Mouse (Mus musculus) liver, postnatal 0 days (tissue): Measurements from ENCODE around the gene Coq6. TPM values are rescaled to one million over a fixed set of nuclear protein-coding genes. Genes with fewer than 3 reads are reported as not detected.

Experiments
- ATAC-seq: fragments of 200-750 bp; cut with Nextera tagmentation; 2 replicates; pipeline ENCODE4 v1.8.0; 2017; ENCODE audit warnings: mild to moderate bottlenecking, moderate library complexity
- DNase-seq: peaks from one replicate; pipeline ENCODE4 v3.0.0-alpha.2; 2016
- H3K27ac ChIP-seq: fragments of 300-500 bp; sonication (generic); 2 replicates; pipeline ENCODE4 v1.5.1; 2014; ENCODE audit warnings: antibody characterized with exemption, moderate library complexity, mild to moderate bottlenecking, low read depth
- H3K27me3 ChIP-seq: fragments of 300-500 bp; sonication (generic); 2 replicates; pipeline ENCODE4 v1.6.1; 2014; ENCODE audit warnings: low read length, control low read depth, mixed read lengths; ENCODE audit not compliant: insufficient read depth
- H3K36me3 ChIP-seq: fragments of 300-500 bp; sonication (generic); replicated peaks from 2 replicates; pipeline ENCODE4 v1.6.1; 2014; ENCODE audit warnings: mild to moderate bottlenecking, control low read depth, low read length, moderate library complexity, mixed read lengths; ENCODE audit not compliant: insufficient read depth
- H3K4me1 ChIP-seq: fragments of 300-500 bp; sonication (generic); 2 replicates; pipeline ENCODE4 v1.6.1; 2014; ENCODE audit warnings: antibody characterized with exemption, mild to moderate bottlenecking, control low read depth; ENCODE audit not compliant: insufficient read depth
- H3K4me2 ChIP-seq: fragments of 300-500 bp; sonication (generic); 2 replicates; pipeline ENCODE4 v1.6.1; 2014; ENCODE audit warnings: low read depth, mild to moderate bottlenecking, low read length, moderate library complexity, mixed read lengths
- H3K4me3 ChIP-seq: fragments of 300-500 bp; sonication (generic); 2 replicates; pipeline ENCODE4 v1.5.1; 2014; ENCODE audit warnings: low read depth, low read length
- H3K9ac ChIP-seq: fragments of 300-500 bp; sonication (generic); replicated peaks from 2 replicates; pipeline ENCODE4 v1.6.1; 2014; ENCODE audit warnings: mild to moderate bottlenecking, moderate library complexity
- H3K9me3 ChIP-seq: fragments of 300-500 bp; sonication (generic); 2 replicates; pipeline ENCODE4 v1.6.1; 2016; ENCODE audit warnings: mild to moderate bottlenecking, control low read depth, low read length, mixed read lengths
- CTCF ChIP-seq: sonication (generic); IDR thresholded peaks from 2 replicates; pipeline ENCODE4 v1.5.1; 2016; ENCODE audit warnings: antibody characterized with exemption, low read depth
- EP300 ChIP-seq: IDR thresholded peaks from 2 replicates; pipeline ENCODE4 v1.6.1; 2016; ENCODE audit warnings: antibody characterized with exemption, low read depth, mild to moderate bottlenecking
- WGBS: fragments of 180-500 bp; shearing (Covaris S2); extraction: QIAGEN DNeasy Blood & Tissue Kit; methylation state at CpG from one replicate; pipeline ENCODE4 v1.1.7; 2014; ENCODE audit not compliant: insufficient replicate concordance; 5-methylcytosine and 5-hydroxymethylcytosine counted together
- polyA plus RNA-seq: library from polyadenylated mRNA; unstranded; fragments of >200 nt; fragmentation: Nextera tagmentation; extraction: Ambion mirVana; gene quantifications from 2 replicates; pipeline ENCODE4 v1.2.1, GENCODE M21; 2015

Gene Coq6
- polyA plus RNA-seq, 1 experiment from 2014 or later, result 18.7 TPM

DNA sequence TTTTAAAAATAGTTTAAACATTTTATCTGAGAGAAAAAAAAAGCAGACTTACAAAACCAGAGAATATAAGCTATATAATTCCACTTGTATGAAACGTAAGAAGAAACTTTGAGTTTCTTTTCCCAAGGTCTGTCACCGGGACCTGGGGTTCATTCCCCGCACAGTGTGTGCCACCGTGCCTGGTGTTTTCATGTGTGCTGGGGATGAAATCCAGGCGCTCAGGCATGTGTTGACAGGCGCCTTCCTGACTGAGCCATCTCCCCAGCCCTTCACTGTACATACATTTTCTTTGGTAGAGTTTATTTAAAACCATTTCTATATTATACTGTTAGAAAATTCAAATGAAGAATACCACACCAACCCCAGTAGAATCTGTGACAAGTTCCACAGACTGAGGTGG, 28.9 kb downstream of the Coq6 start:
- TF ChIP-seq CTCF (no peak), EP300 (no peak)
- ATAC-seq, result no peak
- DNase-seq, result no peak
- Histone ChIP-seq H3K9me3 (no peaks in the 10 kb centered on the region), H3K4me1 (peaks cover 23% of the 10 kb centered on the region), H3K27me3 (no peaks in the 10 kb centered on the region), H3K9ac (no peak overlapping the region), H3K27ac (no peak overlapping the region), H3K4me2 (no peak overlapping the region), H3K4me3 (no peak overlapping the region), H3K36me3 (peaks cover 6% of the 10 kb centered on the region)
- 79% methylated on average over 6 of the region's 6 CpGs for WGBS

DNA sequence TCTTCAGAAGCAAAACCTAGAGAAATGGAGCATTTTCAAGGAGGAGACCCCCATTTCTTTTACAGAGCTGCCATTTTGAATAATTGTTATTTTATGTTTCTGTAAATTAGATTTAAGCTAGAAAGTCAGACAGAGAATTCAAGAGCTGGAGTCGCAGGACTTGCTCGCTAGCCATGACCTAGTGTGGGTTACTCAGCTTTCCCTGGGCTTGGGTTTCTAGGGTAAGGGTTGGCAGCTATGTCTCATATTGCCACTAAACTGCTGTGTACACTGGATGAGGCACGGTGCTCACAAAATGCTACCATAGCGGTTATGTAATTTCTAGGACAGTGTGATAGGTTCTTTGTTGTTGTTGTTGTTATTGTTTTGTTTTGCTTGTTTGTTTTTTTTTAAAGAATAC, 31.2 kb downstream of the Coq6 start:
- WGBS, result 93% methylated on average over 4 of the region's 4 CpGs
- no peaks in the 10 kb centered on the region for H3K27me3 ChIP-seq
- no peak overlapping the region for H3K4me2 ChIP-seq
- no peak overlapping the region for H3K27ac ChIP-seq
- no peak overlapping the region for H3K9ac ChIP-seq
- H3K9me3 ChIP-seq, result no peaks in the 10 kb centered on the region
- H3K36me3 ChIP-seq, result peaks cover 10% of the 10 kb centered on the region; the same call in 1 of the 2 replicates
- H3K4me1 ChIP-seq, result peaks cover 19% of the 10 kb centered on the region
- TF ChIP-seq CTCF (no peak), EP300 (no peak)
- DNase-seq (no peak), ATAC-seq (no peak)
- no peak overlapping the region for H3K4me3 ChIP-seq

DNA sequence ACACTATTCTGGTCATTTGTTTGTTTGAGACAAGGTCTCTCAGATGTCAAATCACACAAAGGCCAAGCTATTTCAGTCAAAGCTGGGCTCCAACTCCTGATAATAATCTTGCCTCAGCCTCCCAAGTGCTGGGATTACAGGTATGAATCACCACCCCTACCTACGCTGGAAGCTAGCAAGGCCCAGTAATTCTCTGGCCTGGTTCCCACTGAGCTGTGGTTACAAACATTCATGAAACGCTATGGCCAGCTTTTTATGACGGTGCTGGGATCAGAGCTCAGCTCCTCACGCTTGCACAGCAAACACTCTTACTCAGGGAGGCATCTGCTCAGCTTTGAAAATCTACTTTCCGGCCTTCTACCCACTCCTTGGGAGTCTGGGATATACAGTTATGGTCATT, 32.4 kb downstream of the Coq6 start:
- H3K9ac ChIP-seq, result no peak overlapping the region
- TF ChIP-seq EP300 (no peak), CTCF (no peak)
- peaks cover 10% of the 10 kb centered on the region for H3K4me1 ChIP-seq
- H3K36me3 ChIP-seq, result peaks cover 10% of the 10 kb centered on the region; the same call in 1 of the 2 replicates
- H3K9me3 ChIP-seq, result no peaks in the 10 kb centered on the region
- no peak overlapping the region for H3K27ac ChIP-seq
- no peak overlapping the region for H3K4me2 ChIP-seq
- H3K27me3 ChIP-seq, result no peaks in the 10 kb centered on the region
- 82% methylated on average over 5 of the region's 5 CpGs for WGBS
- DNase-seq (no peak), ATAC-seq (no peak)
- no peak overlapping the region for H3K4me3 ChIP-seq

DNA sequence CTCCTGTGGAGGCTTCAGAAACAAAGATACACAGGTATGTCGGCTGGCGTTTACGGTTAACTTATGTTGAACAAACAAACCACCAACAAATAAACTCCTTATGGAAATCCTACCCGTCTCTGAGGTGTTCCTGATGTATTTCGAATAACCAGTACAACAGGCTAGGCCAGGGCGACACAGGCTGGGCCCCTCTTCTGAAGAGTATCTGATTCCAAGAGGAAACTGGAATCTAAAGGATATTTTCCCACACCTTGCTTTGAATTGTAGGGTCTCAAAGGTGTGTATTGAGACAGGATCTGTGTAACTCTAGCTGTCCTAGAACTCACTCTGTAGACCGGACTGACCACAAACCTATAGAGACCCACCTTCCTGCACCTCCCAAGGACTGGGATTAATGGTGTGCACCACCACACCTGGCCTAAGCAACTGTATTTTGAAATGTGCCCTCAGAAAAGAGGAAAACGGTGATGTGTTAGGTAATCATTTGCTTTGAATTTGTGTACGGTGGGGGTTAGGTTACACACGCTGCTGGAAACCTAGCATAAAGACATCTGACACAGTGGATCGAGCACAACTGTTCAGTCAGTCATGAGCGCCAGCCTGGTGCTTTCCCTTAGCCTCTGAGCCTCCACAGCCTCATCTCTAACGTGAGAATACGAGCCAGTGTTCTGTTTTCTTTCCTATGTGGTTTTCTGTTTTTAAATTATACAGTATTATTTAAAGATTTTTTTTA, 35.7 kb downstream of the Coq6 start:
- WGBS, result 76% methylated on average over 14 of the region's 14 CpGs
- peaks cover 8% of the 10 kb centered on the region; the same call in 1 of the 2 replicates for H3K36me3 ChIP-seq
- ATAC-seq (peak; percentile 74), DNase-seq (no peak)
- H3K27me3 ChIP-seq, result no peaks in the 10 kb centered on the region
- H3K27ac ChIP-seq, result peak overlapping the region; percentile 57
- H3K9ac ChIP-seq, result no peak overlapping the region
- peaks cover 10% of the 10 kb centered on the region; the same call in 1 of the 2 replicates for H3K4me1 ChIP-seq
- no peak overlapping the region for H3K4me2 ChIP-seq
- no peaks in the 10 kb centered on the region for H3K9me3 ChIP-seq
- TF ChIP-seq CTCF, result no peak
- TF ChIP-seq EP300, result no peak
- no peak overlapping the region for H3K4me3 ChIP-seq

DNA sequence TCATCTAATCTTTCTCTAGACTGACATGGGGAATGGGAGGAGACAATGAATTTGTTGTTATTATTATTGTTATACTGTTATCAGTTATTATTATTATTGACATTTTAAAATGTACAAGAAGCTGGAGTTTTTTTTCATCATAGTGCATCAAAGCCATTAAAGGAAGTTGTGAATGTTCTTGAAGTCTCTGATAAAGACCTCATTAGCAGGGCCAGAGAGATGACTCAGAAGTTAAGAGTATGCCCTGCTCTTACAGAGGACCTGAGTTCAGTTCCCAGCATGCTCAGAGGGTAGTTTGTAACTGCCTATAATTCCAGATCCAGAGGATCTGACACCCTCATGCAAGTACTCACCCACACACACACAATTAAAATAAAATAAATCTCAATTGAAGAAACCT, 36.2 kb downstream of the Coq6 start:
- Histone ChIP-seq H3K4me1 (peaks cover 10% of the 10 kb centered on the region; the same call in 1 of the 2 replicates), H3K4me2 (no peak overlapping the region), H3K27ac (no peak overlapping the region), H3K9ac (no peak overlapping the region), H3K27me3 (no peaks in the 10 kb centered on the region), H3K4me3 (no peak overlapping the region), H3K36me3 (peaks cover 8% of the 10 kb centered on the region; the same call in 1 of the 2 replicates), H3K9me3 (no peaks in the 10 kb centered on the region)
- DNase-seq (no peak), ATAC-seq (no peak)
- TF ChIP-seq CTCF, result no peak
- TF ChIP-seq EP300, result no peak

- H3K9ac ChIP-seq, result no peak overlapping the region
- WGBS, result 71% methylated on average over 5 of the region's 5 CpGs
- H3K36me3 ChIP-seq, result peaks cover 6% of the 10 kb centered on the region; the same call in 1 of the 2 replicates
- H3K27me3 ChIP-seq, result no peaks in the 10 kb centered on the region
- peaks cover 10% of the 10 kb centered on the region; the same call in 1 of the 2 replicates for H3K4me1 ChIP-seq
- no peak overlapping the region for H3K4me2 ChIP-seq
- ATAC-seq, result no peak
- H3K4me3 ChIP-seq, result no peak overlapping the region
- no peak for DNase-seq
- TF ChIP-seq EP300, result no peak
- TF ChIP-seq CTCF, result no peak
- no peaks in the 10 kb centered on the region for H3K9me3 ChIP-seq
- H3K27ac ChIP-seq, result peak overlapping the region; percentile 89; the same call in 1 of the 2 replicates
Measured at GRCm38 (mm10) chr12:84398629-84399028, 37.2 kb downstream of the Coq6 start.
